Mouse (Mus musculus): ENCODE results near the gene Gphb5.

Gene Gphb5

GRCm38 (mm10) chr12:75391526-75391925, 25.1 kb downstream of the Gphb5 start:
- CTCF ChIA-PET = interaction anchor here (0.6 kb wide), 1 partner anchor 786 kb away, joined by 5 read pairs; the partner anchor contains the start of gene Esr2

- CTCF ChIA-PET = no interaction called here
These were observed 27.1 kb downstream of the Gphb5 start for GRCm38 (mm10) chr12:75389308-75390135.

GRCm38 (mm10) chr12:75388521-75388920, 28.1 kb downstream of the Gphb5 start:
- CTCF ChIA-PET = no interaction called here

GRCm38 (mm10) chr12:75387846-75388245, 28.7 kb downstream of the Gphb5 start:
- CTCF ChIA-PET = interaction anchor here (0.9 kb wide), 1 partner anchor 1071 kb away, joined by 3 read pairs; no protein-coding TSS in a partner anchor

- CTCF ChIA-PET = interaction anchor here (0.9 kb wide), 1 partner anchor 1070 kb away, joined by 3 read pairs; no protein-coding TSS in a partner anchor
These were observed 29.4 kb downstream of the Gphb5 start for GRCm38 (mm10) chr12:75387156-75387555.

- CTCF ChIA-PET = no interaction called here
These were observed 29.9 kb downstream of the Gphb5 start for GRCm38 (mm10) chr12:75386731-75387130.

- CTCF ChIA-PET = no interaction called here
These were observed 40.5 kb downstream of the Gphb5 start for GRCm38 (mm10) chr12:75376126-75376525.

- CTCF ChIA-PET = no interaction called here
These were observed 41.5 kb downstream of the Gphb5 start for GRCm38 (mm10) chr12:75375060-75375459.

GRCm38 (mm10) chr12:75374437-75374836, 42.1 kb downstream of the Gphb5 start:
- CTCF ChIA-PET = no interaction called here

- CTCF ChIA-PET = no interaction called here
These were observed 47.1 kb downstream of the Gphb5 start for GRCm38 (mm10) chr12:75369418-75369851.

GRCm38 (mm10) chr12:75368527-75368926, 48.1 kb downstream of the Gphb5 start:
- CTCF ChIA-PET = no interaction called here

- CTCF ChIA-PET = no interaction called here
These were observed 49.2 kb downstream of the Gphb5 start for GRCm38 (mm10) chr12:75367371-75367770.

- CTCF ChIA-PET = no interaction called here
These were observed 50.9 kb downstream of the Gphb5 start for GRCm38 (mm10) chr12:75365621-75366124.

GRCm38 (mm10) chr12:75364416-75364815, 52.2 kb downstream of the Gphb5 start:
- CTCF ChIA-PET = no interaction called here

- CTCF ChIA-PET = no interaction called here
These were observed 54.1 kb downstream of the Gphb5 start for GRCm38 (mm10) chr12:75362456-75362855.

All from spleen, embryonic (tissue).